Mouse (Mus musculus) embryonic facial prominence, embryonic 10.5 days (tissue): ENCODE measurements at regions not wholly inside any gene's neighbourhood (a gene's known extent, or its start where the extent isn't known, plus 50 kb on each side); places are given as distances from the start of the nearest gene placed in this dataset.

ENCODE experiments used
- DNase-seq: peaks from one replicate; pipeline ENCODE4 v3.0.0-alpha.2; 2017; ENCODE audit warnings: low spot score
- H3K27ac ChIP-seq: fragments of 300-500 bp; sonication (generic); replicated peaks from 2 replicates; pipeline ENCODE4 v1.5.1; 2016; ENCODE audit warnings: mild to moderate bottlenecking
- H3K27me3 ChIP-seq: fragments of 300-500 bp; sonication (generic); replicated peaks from 2 replicates; pipeline ENCODE4 v1.6.1; 2016; ENCODE audit warnings: low read depth, mild to moderate bottlenecking; ENCODE audit not compliant: poor library complexity, severe bottlenecking
- H3K36me3 ChIP-seq: fragments of 300-500 bp; sonication (generic); replicated peaks from 2 replicates; pipeline ENCODE4 v1.6.1; 2016; ENCODE audit warnings: mild to moderate bottlenecking, moderate library complexity
- H3K4me1 ChIP-seq: fragments of 300-500 bp; sonication (generic); 2 replicates; pipeline ENCODE4 v1.6.1; 2016
- H3K4me3 ChIP-seq: fragments of 300-500 bp; sonication (generic); 2 replicates; pipeline ENCODE4 v1.5.1; 2016; ENCODE audit warnings: mild to moderate bottlenecking, moderate library complexity
- H3K9me3 ChIP-seq: fragments of 300-500 bp; sonication (generic); 2 replicates; pipeline ENCODE4 v1.6.1; 2016; ENCODE audit warnings: mild to moderate bottlenecking
- WGBS: fragments of 180-500 bp; shearing (Covaris S2); methylation state at CpG from one replicate; pipeline ENCODE4 v1.1.7; 2016; 5-methylcytosine and 5-hydroxymethylcytosine counted together

- 84% methylated on average over 2 of the region's 2 CpGs for WGBS
These were observed 313.0 kb downstream of the Bmper start for GRCm38 (mm10) chr9:23535872-23536271.

GRCm38 (mm10) chr9:23538051-23538450 lies 315.2 kb downstream of the Bmper start:
- Histone ChIP-seq H3K9me3 (no peaks in the 10 kb centered on the region), H3K36me3 (no peaks in the 10 kb centered on the region), H3K4me1 (no peaks in the 10 kb centered on the region), H3K4me3 (no peak overlapping the region), H3K27me3 (no peaks in the 10 kb centered on the region), H3K27ac (no peak overlapping the region)
- no peak for DNase-seq
- 86% methylated on average over 5 of the region's 5 CpGs for WGBS

More at GRCm38 (mm10) chr9:23535872-23536271, 313.0 kb downstream of the Bmper start:
- no peak overlapping the region for H3K27ac ChIP-seq
- no peaks in the 10 kb centered on the region for H3K36me3 ChIP-seq
- no peaks in the 10 kb centered on the region for H3K4me1 ChIP-seq
- no peak for DNase-seq
- no peaks in the 10 kb centered on the region for H3K27me3 ChIP-seq
- no peak overlapping the region for H3K4me3 ChIP-seq
- no peaks in the 10 kb centered on the region for H3K9me3 ChIP-seq

GRCm38 (mm10) chr9:23551692-23552091 lies 328.8 kb downstream of the Bmper start:
- 73% methylated on average over 2 of the region's 2 CpGs for WGBS
- Histone ChIP-seq H3K27me3 (no peaks in the 10 kb centered on the region), H3K4me3 (no peak overlapping the region)

DNA sequence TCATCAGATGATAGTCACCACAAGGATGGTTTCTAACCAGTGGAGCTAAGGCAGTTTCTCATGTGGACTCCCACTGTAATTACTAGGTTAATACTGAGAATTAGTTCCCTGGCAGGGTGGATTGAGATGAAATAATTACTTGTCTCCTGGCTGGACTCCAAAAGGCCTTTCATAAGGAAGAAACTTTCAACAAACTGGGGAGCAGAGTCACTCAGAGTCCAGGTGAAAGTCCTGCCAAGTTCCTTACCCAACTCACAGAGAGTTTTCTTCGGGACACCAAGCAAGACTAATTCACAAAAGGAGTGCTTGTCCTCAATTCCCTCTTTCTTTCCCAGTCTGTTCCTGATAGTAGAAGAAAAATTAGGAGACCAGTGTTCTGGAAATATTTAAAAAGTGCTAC lies 330.9 kb downstream of the Bmper start:
- no peak for DNase-seq
- WGBS = 78% methylated on average over 1 of the region's 1 CpGs
- no peak overlapping the region for H3K4me3 ChIP-seq

More at GRCm38 (mm10) chr9:23551692-23552091, 328.8 kb downstream of the Bmper start:
- Histone ChIP-seq H3K4me1 (no peaks in the 10 kb centered on the region), H3K27ac (no peak overlapping the region), H3K36me3 (no peaks in the 10 kb centered on the region), H3K9me3 (no peaks in the 10 kb centered on the region)
- no peak for DNase-seq

DNA sequence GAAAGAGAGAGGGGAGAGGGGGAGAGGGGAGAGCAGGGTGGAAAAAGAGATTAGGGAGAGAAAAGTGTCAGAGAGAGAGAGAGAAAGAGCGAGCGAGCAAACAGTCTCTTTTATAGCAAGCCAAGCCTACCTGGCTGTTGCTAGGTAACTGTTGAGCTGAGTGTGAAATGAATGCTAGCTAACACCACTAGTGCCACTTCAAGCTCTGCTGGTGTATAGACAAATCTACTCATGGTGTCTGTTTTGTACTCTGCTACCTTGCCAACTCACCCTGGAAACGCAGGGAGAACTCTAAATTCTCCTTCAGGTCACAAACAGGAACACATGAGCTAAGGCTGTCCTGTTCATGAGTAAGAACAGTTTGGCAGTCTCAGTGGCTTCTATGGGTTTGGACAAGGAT lies 334.7 kb downstream of the Bmper start:
- Histone ChIP-seq H3K4me1 (no peaks in the 10 kb centered on the region), H3K27ac (no peak overlapping the region), H3K36me3 (no peaks in the 10 kb centered on the region), H3K4me3 (no peak overlapping the region), H3K9me3 (no peaks in the 10 kb centered on the region), H3K27me3 (no peaks in the 10 kb centered on the region)
- DNase-seq = no peak
- 82% methylated on average over 3 of the region's 3 CpGs for WGBS

More for the DNA sequence above, 330.9 kb downstream of the Bmper start:
- Histone ChIP-seq H3K27me3 (no peaks in the 10 kb centered on the region), H3K4me1 (no peaks in the 10 kb centered on the region), H3K27ac (no peak overlapping the region), H3K36me3 (no peaks in the 10 kb centered on the region), H3K9me3 (no peaks in the 10 kb centered on the region)

- no peak overlapping the region for H3K4me3 ChIP-seq
- H3K4me1 ChIP-seq = no peaks in the 10 kb centered on the region
- H3K27ac ChIP-seq = no peak overlapping the region
- WGBS = 76% methylated on average over 3 of the region's 3 CpGs
- H3K27me3 ChIP-seq = no peaks in the 10 kb centered on the region
- H3K9me3 ChIP-seq = no peaks in the 10 kb centered on the region
- no peak for DNase-seq
- H3K36me3 ChIP-seq = no peaks in the 10 kb centered on the region
These were observed 339.0 kb downstream of the Bmper start for GRCm38 (mm10) chr9:23561924-23562323.

DNA sequence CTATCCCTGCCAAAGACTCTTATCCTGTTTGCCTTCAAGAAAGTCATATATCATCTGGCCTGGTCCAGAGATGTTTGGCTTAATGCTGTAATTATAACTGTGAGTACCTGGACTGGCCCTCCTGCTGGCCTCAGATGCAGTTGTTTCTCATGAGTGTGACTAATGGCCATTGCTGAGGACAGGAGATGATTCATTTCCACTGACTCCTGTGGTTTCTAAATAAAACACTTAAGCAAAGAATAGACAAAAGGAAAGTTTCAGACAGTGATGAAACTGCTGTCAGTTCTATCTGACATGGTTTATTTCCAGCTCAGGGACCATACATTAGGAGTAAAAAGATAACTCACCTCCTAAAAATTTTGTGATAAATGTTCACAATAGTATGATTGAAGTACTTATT lies 344.2 kb downstream of the Bmper start:
- Histone ChIP-seq H3K27ac (no peak overlapping the region), H3K4me3 (no peak overlapping the region), H3K4me1 (no peaks in the 10 kb centered on the region), H3K27me3 (no peaks in the 10 kb centered on the region), H3K9me3 (no peaks in the 10 kb centered on the region), H3K36me3 (no peaks in the 10 kb centered on the region)
- no peak for DNase-seq

GRCm38 (mm10) chr9:23570150-23570549 lies 347.3 kb downstream of the Bmper start:
- 70% methylated on average over 8 of the region's 8 CpGs for whole genome bisulfite sequencing
- no peak overlapping the region for H3K27ac ChIP-seq
- no peaks in the 10 kb centered on the region for H3K4me1 ChIP-seq
- no peaks in the 10 kb centered on the region for H3K36me3 ChIP-seq
- no peak overlapping the region for H3K4me3 ChIP-seq
- DNase-seq = no peak
- no peaks in the 10 kb centered on the region for H3K27me3 ChIP-seq
- H3K9me3 ChIP-seq = no peaks in the 10 kb centered on the region

DNA sequence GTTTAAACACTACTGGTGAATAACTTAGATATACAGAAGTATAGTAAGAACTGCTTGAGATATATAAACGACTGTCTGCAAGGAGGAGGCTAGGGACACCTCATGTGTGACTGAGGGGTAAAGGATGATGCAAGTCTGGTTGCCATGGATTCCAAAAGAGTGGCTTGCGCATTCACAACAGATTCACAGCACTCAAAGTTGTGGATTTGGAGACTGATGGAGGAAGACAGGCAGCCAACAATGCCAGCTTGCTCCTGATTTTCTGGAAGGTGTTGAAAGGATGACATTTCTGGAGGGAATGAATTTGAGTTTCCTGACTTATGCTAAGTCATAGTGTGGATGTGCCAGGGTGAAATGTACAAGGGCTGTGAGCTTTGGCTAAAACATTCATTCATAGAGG lies 353.4 kb downstream of the Bmper start:
- Histone ChIP-seq H3K4me1 (no peaks in the 10 kb centered on the region), H3K27ac (no peak overlapping the region), H3K9me3 (no peaks in the 10 kb centered on the region), H3K4me3 (no peak overlapping the region), H3K27me3 (no peaks in the 10 kb centered on the region), H3K36me3 (no peaks in the 10 kb centered on the region)
- WGBS = 81% methylated on average over 2 of the region's 2 CpGs
- no peak for DNase-seq

GRCm38 (mm10) chr9:23580155-23580554 lies 357.3 kb downstream of the Bmper start:
- H3K36me3 ChIP-seq = no peaks in the 10 kb centered on the region
- H3K4me3 ChIP-seq = no peak overlapping the region
- H3K27ac ChIP-seq = no peak overlapping the region
- H3K9me3 ChIP-seq = no peaks in the 10 kb centered on the region
- H3K27me3 ChIP-seq = no peaks in the 10 kb centered on the region
- no peak for DNase-seq
- no peaks in the 10 kb centered on the region for H3K4me1 ChIP-seq
- 83% methylated on average over 6 of the region's 6 CpGs for WGBS

DNA sequence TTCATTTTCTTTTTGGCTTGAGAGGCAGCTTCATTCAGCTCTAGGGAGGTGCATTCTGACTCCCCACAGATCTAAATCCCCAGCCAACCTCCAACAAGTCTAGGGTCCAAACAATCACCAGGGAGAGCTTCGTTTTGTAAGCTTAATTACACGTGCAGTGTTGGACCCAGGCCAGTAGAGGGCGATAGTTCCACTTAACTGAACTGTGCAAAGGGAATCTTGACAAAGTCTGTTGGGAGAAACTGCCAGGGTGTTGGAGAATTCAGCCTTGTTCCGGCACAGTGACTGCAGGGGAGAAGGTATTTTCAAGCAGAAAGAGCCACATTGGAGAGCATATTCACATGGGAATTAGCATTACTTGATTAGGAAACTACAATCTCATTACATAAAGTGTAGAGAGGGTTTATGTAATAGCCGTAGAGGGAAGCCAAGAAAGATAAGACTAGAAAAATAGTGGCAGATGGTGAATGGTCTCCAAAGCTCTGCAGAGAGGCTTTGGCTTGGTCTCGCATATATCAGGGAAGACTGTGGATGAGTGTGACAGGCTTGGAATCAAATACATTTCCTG lies 358.2 kb downstream of the Bmper start:
- WGBS = 27% methylated on average over 6 of the region's 6 CpGs
- no peaks in the 10 kb centered on the region for H3K4me1 ChIP-seq
- no peak overlapping the region for H3K27ac ChIP-seq
- DNase-seq = peak; percentile 65
- no peaks in the 10 kb centered on the region for H3K27me3 ChIP-seq
- no peak overlapping the region for H3K4me3 ChIP-seq
- H3K36me3 ChIP-seq = no peaks in the 10 kb centered on the region
- no peaks in the 10 kb centered on the region for H3K9me3 ChIP-seq

GRCm38 (mm10) chr9:23584561-23584960 lies 361.7 kb downstream of the Bmper start:
- Histone ChIP-seq H3K4me1 (no peaks in the 10 kb centered on the region), H3K9me3 (no peaks in the 10 kb centered on the region), H3K36me3 (no peaks in the 10 kb centered on the region), H3K27me3 (no peaks in the 10 kb centered on the region), H3K27ac (no peak overlapping the region), H3K4me3 (no peak overlapping the region)
- DNase-seq = no peak

GRCm38 (mm10) chr9:23589024-23589423 lies 366.1 kb downstream of the Bmper start:
- no peaks in the 10 kb centered on the region for H3K36me3 ChIP-seq
- no peak overlapping the region for H3K27ac ChIP-seq
- no peaks in the 10 kb centered on the region for H3K9me3 ChIP-seq
- no peaks in the 10 kb centered on the region for H3K27me3 ChIP-seq
- H3K4me1 ChIP-seq = no peaks in the 10 kb centered on the region
- 36% methylated on average over 2 of the region's 2 CpGs for WGBS
- no peak overlapping the region for H3K4me3 ChIP-seq
- no peak for DNase-seq

DNA sequence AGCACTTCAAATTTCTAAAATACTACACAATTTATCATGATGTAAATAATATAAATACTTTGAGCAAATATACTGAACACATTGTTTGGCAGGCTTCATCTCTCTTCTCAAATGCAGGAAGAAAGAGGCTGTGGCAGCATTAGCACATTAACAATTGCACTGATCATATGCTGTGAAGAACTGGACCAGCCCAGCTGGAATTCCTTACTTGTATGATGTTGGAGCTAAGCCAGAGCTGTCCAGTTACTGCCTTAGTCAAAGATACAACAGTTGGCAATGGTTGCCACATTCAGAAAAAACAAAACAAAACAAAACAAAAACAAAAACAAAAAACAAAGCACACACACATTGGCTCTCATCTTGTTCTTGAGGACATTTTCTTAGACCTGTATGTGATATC lies 369.0 kb downstream of the Bmper start:
- no peaks in the 10 kb centered on the region for H3K27me3 ChIP-seq
- H3K27ac ChIP-seq = no peak overlapping the region
- no peaks in the 10 kb centered on the region for H3K36me3 ChIP-seq
- DNase-seq = no peak
- no peaks in the 10 kb centered on the region for H3K9me3 ChIP-seq
- H3K4me3 ChIP-seq = no peak overlapping the region
- H3K4me1 ChIP-seq = no peaks in the 10 kb centered on the region
